Mouse (Mus musculus) E14TG2a.4 (cell line): ENCODE data around the gene Ifi209.

Experiments used
- H3K27me3 ChIP-seq: 2 replicates; pipeline ENCODE4 v1.6.1; 2014; ENCODE audit warnings: low read length, control low read depth; ENCODE audit not compliant: insufficient read depth
- H3K36me3 ChIP-seq: 2 replicates; pipeline ENCODE4 v1.6.1; 2014; ENCODE audit warnings: low read length, control low read depth; ENCODE audit not compliant: insufficient read depth
- H3K4me1 ChIP-seq: replicated peaks from 2 replicates; pipeline ENCODE4 v1.6.1; 2014; ENCODE audit warnings: low read depth, low read length, control low read depth
- H3K4me3 ChIP-seq: replicated peaks from 2 replicates; pipeline ENCODE4 v1.5.1; 2014; ENCODE audit warnings: mild to moderate bottlenecking, low read length
- H3K9me3 ChIP-seq: 2 replicates; pipeline ENCODE4 v1.6.1; 2014; ENCODE audit warnings: low read length, control low read depth
- CTCF ChIP-seq: conservative IDR thresholded peaks from 2 replicates; pipeline ENCODE4 v1.5.1; 2014; ENCODE audit warnings: low read length
- NANOG ChIP-seq: IDR thresholded peaks from 2 replicates; pipeline ENCODE4 v1.6.1; 2014; ENCODE audit warnings: borderline replicate concordance, low read length, mixed read lengths
- POU5F1 ChIP-seq: IDR thresholded peaks from 2 replicates; pipeline ENCODE4 v1.6.1; 2014; ENCODE audit warnings: low read length, borderline replicate concordance

Gene Ifi209

GRCm38 (mm10) chr1:173694270-173694669, 63.6 kb downstream of the Ifi209 start:
- Histone ChIP-seq H3K36me3 (no peaks in the 10 kb centered on the region), H3K9me3 (peaks cover 45% of the 10 kb centered on the region), H3K4me3 (no peak overlapping the region), H3K4me1 (no peaks in the 10 kb centered on the region), H3K27me3 (no peaks in the 10 kb centered on the region)
- TF ChIP-seq CTCF (no peak), NANOG (no peak), POU5F1 (no peak)
